Mouse (Mus musculus) naive thymus-derived CD4-positive, alpha-beta T cell, adult 2 months (primary cell): ENCODE data around the gene Gm20661.
"Not testable (repeated sequence)": the region's sequence is repeated elsewhere in the genome, so short reads cannot be mapped to it uniquely, and the experiment has no call there.

ENCODE experiments used
- DNase-seq: peaks from one replicate; pipeline ENCODE4 v3.0.0-alpha.2; 2011; ENCODE audit warnings: low read depth

The Gm20661 gene

GRCm38 (mm10) chr9:108001922-108002770 is 19.3 kb downstream of the Gm20661 start, which contains the start of gene Ip6k1:
Ip6k1 (plus strand) TSS chr9:108002501.
- DNase-seq: peak; percentile 100

- DNase-seq: peak; percentile 69
These were observed 20.1 kb downstream of the Gm20661 start for GRCm38 (mm10) chr9:108002778-108003530.

- DNase-seq: peak; percentile 66
These were observed 20.7 kb downstream of the Gm20661 start for GRCm38 (mm10) chr9:108003531-108003890.

- no peak for DNase-seq
These were observed 25.2 kb downstream of the Gm20661 start for GRCm38 (mm10) chr9:108008041-108008440.

GRCm38 (mm10) chr9:108010385-108010784 is 27.5 kb downstream of the Gm20661 start:
- DNase-seq: no peak

- DNase-seq: not testable (repeated sequence)
These were observed 30.7 kb downstream of the Gm20661 start for GRCm38 (mm10) chr9:108013577-108013976.

GRCm38 (mm10) chr9:108017127-108017526 is 34.3 kb downstream of the Gm20661 start:
- no peak for DNase-seq

GRCm38 (mm10) chr9:108020741-108021140 is 37.9 kb downstream of the Gm20661 start:
- DNase-seq: no peak

- no peak for DNase-seq
These were observed 40.4 kb downstream of the Gm20661 start for GRCm38 (mm10) chr9:108023216-108023615.

GRCm38 (mm10) chr9:108026584-108026983 is 43.7 kb downstream of the Gm20661 start:
- no peak for DNase-seq

- no peak for DNase-seq
These were observed 45.0 kb downstream of the Gm20661 start for GRCm38 (mm10) chr9:108027867-108028266.

GRCm38 (mm10) chr9:108032126-108032525 is 49.3 kb downstream of the Gm20661 start:
- DNase-seq: no peak

GRCm38 (mm10) chr9:108035331-108036156 is 52.7 kb downstream of the Gm20661 start:
- DNase-seq: peak; percentile 45
